Mouse (Mus musculus) heart, postnatal 25 days (tissue): ENCODE measurements at regions not wholly inside any gene's neighbourhood (a gene's known extent, or its start where the extent isn't known, plus 50 kb on each side); places are given as distances from the start of the nearest gene placed in this dataset.

Experiments
- DNase-seq: peaks from one replicate; pipeline ENCODE4 v3.0.0; 2022; ENCODE audit warnings: low spot score
- intact Hi-C: fragments of 180-260 bp; cut with DNase I; formaldehyde crosslinking; loops from one replicate; pipeline ENCODE4 v1.15.1; 2025

DNA sequence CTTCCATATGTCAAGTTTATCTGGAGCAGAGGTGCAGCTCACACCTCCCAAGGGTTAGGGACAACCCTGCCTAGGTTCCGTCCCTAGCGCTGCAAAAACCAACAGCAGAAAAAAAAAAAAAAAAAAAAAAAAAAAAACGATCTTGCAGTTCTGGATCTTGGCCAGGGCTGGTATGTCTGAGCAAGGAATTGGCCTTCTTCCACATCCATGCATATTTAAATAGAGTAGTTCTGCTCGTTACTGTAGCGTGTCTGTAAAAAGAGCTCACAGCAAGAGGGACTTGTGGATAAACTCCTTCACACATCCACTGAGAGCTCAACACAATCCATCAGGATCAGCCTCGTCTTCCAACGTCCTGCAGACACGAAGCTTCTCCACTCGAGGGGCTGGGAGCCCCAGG lies 639.4 kb upstream of the Adam5 start:
- no peak for DNase-seq
- intact Hi-C loops, result no loop called here

DNA sequence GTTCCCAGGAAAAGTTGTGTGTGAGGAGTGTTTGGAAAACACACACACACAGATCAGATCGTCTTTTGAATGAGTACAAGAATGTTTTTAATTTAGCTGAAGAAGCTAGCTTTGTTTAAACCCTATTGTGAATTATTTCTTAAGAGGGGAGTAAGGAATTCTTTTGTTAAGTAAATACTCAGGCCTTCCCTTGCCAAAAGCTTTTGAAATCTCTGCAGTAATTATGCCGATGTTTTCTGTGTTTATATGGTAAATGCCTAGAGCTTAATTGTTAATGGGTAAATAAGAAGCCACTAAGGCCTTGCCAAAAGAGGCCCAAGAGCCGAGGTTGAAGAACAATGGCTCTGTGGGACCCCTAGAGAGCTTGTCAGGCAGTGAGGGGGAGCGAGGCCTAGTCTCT lies 638.3 kb upstream of the Adam5 start:
- no peak for DNase-seq
- intact Hi-C loops, result no loop called here

DNA sequence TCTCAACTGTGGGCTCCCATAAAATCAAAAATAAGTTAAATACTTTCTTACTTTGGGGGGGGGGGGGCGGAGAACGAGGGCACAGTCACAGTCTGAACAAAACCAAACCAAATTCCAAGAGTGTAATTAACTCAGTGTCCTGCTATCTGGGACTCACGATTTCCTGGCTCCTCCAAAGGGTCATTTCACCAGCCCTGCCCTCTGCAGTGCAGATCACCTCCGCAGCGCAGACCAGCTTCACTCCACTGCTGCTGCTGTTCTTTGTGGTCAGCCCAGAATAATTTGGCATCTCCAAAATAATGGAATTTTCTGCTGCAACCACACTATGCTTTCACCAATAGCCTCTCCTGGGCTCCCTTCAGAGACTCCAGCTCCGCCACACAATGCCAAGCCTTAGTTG lies 631.5 kb upstream of the Adam5 start:
- intact Hi-C loops, result no loop called here

DNA sequence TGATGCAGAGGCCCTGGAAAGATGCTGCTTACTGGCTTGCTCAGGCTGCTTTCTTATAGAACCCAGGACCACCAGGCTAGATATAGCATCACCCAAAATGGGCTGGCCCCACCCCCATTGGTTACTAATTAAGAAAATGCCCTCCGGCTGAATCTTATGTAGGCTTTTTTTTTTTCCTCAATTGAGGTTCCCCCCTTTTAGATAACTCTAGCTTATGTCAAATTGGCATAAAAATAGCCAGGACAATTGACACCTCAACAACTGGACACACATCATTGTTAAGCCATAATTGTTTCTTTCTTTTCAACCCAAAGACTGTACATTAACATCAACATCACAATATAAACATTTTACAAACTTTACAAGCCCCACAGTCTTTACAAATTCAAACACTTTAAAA lies 630.8 kb upstream of the Adam5 start:
- intact Hi-C loops, result no loop called here
- no peak for DNase-seq

More for the DNA sequence above, 631.5 kb upstream of the Adam5 start:
- DNase-seq, result no peak

DNA sequence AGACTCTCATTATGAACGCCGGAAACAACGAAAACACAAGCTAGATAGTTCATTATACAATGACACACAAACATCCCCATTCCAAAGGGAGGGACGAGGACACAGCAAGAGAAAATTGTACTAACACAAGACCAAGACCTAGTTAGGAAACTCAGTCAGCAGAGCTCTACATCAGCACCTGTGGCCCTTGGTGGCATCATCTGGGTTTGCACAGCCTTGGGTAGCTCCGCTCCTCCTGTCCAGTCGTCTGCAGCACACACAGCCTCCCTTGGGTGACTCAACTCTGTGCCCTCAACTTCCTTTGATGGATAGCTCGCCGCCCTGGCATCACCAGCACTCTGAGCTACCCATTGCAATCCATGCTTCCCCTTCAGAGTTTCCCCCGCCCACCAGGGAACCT lies 629.7 kb upstream of the Adam5 start:
- no peak for DNase-seq
- intact Hi-C loops, result no loop called here

DNA sequence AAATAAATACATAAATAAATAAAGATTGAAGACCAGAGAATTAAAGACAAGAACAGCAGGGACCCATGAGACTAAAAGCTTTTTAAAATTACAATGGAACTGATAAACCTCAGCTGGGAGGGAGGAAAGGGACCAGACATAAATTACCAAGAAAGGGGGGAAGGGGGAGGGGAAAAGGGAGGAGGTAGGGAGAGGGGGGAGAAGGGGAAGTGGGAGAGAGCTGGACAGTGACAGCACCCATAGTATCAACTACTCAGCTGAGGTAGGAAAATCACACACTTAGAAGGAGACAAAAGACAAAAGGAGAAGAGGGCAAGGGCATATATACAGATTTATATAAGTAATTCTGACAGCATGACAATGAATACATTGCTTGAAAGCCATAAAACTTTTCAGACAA lies 626.4 kb upstream of the Adam5 start:
- intact Hi-C loops, result no loop called here
- DNase-seq, result no peak

DNA sequence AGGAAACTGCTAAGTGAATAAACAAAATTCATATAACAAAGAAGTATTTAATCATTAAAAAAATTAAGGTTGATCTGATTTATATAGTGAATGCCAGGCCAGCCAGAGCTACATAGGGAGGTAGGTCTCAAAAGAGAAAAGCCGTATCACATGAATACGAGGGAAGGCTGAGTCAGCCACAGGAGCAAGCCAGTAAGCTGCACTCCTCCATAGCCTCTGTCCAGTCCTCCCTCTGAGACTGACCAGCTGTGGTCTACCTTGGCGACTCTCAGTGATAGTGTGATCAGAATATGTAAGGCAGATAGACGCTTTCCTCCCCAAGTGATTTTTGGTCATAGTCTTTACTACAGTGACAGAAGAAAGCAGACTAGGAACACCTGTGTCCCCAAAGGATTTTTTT lies 625.4 kb upstream of the Adam5 start:
- intact Hi-C loops, result no loop called here

DNA sequence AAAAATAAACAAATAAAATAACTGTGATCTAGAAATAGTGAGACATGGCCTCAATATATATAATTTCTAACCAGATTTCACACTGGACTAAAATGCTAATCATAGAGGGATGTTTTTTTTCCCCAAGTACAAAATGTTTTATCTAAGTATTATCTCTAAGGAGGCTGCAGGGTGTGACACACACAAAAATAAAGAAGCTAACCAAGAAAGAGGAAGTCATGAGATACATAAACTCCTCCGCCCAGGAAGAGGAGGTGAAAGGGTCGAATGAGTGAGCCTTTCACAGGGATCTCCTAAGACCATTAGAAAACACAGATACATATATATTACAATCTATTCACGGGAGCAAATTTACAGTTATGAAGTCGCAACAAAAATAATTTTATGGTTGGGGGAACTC lies 623.7 kb upstream of the Adam5 start:
- DNase-seq, result no peak
- intact Hi-C loops, result no loop called here

More for the DNA sequence above, 625.4 kb upstream of the Adam5 start:
- no peak for DNase-seq

DNA sequence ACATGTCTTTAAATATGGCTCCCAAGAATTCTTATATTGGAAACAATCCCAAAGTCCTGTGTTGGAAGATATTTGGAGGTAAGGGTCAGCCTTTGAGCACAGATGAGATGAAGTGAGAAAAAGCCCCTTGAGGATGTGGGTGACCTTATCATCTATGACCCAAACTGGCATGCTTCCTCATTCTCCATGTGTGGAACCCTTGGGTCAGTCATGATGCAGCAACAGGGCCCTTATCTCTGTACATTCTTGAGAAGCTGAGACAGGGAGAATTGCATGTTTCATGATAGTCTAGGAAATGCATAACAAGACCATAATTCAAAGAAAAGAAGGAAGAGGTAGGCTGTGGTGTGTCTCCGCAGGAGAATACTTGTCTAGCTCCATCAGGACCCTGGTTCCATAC lies 621.8 kb upstream of the Adam5 start:
- no peak for DNase-seq
- intact Hi-C loops, result no loop called here

DNA sequence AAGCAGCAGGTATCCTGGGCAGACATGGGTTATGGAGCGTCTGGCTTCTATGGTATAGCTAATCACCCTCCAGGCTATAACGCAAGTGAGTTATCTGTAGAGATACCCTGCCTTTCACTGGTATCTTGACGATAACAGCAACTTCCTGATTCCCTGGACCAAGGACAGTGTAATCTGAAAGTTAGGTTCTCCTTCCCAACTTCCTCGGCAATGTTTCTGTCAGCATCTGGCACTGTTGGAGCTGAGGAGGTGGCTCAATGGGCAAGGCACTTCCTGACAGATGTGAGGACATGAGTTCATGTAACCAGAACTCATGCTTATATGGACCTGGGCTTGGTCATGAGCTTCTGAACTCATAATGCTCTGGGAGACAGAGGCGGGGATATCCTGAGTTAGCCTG lies 620.9 kb upstream of the Adam5 start:
- intact Hi-C loops, result no loop called here
- DNase-seq, result no peak

DNA sequence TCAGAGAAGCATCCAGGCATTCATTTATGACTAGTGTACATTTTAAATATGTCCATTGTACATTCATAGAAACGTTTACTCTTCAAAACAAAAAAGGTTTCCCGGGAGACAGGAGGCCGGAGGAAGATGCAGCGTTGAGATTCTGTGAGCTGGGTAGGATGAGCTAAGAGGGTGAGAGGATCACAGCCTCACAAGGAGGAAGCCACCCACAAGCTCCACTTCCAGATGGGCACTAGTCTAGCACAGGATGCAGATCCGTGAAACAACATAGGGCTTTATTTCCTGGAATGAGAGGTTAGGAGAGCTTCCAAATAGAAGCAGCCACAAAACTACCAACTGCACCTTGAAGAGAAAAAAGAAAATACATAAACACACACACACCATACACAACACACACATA lies 619.4 kb upstream of the Adam5 start:
- intact Hi-C loops, result no loop called here

DNA sequence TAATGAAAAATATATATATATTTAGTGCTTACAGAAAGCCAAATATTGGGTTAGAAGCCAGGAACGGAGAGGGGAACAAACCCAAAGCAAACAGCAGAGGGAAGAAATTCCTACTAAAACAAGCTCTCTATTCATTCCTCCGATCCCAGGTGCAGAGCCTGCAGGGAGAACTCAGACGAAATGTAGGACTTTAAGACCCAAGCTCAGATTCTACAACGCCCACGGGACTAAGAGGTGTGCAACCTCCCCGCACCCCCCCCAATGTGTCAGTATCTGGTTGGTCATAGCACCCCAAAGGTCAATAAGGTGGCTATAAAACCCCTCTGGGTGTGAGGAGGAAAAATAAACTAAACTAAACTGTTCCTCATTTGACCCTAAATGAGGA lies 616.9 kb upstream of the Adam5 start:
- intact Hi-C loops, result no loop called here
- no peak for DNase-seq

More for the DNA sequence above, 619.4 kb upstream of the Adam5 start:
- no peak for DNase-seq

DNA sequence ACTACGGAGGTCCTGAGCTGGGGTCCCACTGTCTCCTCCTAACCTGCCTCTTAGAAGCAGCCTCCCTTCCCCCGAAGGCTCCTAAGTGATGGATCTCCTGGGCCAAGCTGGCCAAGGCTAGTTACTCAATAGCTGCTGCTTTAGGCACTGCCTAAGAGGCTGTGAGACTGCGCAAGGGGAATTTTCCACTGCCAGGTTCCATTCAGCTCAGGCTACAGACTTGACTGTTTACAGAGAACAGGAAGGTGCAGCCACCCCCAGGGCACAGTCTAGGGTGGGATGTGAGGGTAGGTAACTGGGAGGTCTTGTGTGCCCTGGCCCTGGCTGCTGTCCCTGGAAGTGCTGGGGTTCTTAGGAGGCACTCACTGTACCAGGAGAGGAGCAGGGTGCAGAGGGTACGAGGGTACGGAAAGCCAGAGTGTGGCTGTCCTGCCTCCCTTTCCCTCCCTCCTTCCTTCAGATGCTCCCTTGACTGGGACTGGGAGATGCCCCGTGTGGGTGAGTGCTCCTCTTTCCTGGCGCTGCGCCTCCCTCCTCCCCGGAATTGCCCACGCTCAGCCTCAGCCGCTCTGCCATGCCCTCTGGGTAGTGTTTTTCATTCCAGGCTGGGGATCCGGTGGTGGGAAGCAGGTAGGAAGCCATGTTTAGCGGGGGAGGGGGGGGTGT lies 616.4 kb upstream of the Adam5 start:
- intact Hi-C loops, result no loop called here
- peak; percentile 24 for DNase-seq

DNA sequence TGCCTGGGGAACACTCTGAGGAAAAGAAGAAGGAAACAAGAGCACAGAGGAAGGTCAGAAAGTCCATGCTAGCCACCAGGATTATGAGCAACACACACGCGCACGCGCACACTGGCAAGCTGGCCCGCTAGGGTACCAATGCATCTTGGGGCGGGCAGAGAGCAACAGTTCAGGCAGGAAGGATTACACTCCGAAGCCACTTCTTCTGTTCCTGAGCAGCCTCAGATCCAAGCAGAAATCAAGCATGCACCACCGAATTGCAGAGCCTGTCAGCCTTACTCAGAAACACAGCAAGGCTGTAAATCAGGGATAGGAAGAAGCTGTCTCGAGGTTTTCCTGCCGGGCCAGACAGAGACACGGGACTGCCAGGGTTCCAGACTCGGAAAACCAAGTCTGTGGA lies 615.8 kb upstream of the Adam5 start:
- intact Hi-C loops, result no loop called here
- no peak for DNase-seq

DNA sequence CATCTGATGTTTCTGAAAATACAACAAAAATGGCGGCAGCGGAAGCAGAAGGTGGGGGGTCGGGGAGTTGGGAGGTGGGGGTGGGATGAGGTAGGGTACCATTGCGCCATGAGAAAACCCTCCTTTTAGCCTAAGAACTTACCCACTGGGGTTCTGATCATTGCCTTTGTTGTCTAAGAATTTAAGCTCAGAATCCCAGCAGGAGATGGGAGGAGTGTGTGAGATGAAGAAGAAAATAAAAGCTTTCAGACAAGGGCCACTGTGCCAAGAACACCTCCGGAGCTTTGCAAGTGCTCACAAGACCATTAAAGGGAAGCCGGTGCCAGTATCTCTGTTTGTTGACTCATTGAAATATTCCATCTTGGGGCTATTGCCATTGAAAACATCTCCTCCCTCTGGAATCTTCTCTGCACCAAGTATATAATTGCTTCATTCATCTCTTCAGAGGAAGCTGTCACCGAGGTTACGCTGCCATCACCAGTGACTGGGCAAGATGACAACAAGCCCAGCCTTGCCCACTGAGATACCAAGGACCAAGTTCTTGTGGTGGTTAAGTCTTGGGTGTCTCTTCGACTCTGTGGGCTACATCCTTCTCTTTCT lies 614.0 kb upstream of the Adam5 start:
- intact Hi-C loops, result no loop called here
- no peak for DNase-seq

DNA sequence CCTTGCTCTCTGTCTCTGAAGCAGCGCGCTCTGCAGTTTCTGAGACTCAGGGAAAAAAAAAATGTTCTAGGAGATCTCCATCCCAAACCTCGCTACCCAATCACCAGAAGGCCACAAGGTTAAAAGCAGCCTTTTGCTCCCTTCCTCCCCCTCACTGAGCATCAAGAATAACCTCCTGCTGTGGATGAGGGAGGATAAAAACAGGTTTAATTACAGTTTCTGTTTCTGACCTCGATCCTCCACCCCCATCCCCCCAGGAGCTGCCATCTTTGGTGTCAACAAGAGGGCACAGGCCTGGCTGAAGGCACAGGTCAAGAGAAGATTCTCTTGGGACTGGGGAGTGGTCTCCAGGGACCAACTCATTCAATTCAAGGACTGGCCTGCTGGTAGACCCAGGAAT lies 613.0 kb upstream of the Adam5 start:
- intact Hi-C loops, result no loop called here
- DNase-seq, result no peak

DNA sequence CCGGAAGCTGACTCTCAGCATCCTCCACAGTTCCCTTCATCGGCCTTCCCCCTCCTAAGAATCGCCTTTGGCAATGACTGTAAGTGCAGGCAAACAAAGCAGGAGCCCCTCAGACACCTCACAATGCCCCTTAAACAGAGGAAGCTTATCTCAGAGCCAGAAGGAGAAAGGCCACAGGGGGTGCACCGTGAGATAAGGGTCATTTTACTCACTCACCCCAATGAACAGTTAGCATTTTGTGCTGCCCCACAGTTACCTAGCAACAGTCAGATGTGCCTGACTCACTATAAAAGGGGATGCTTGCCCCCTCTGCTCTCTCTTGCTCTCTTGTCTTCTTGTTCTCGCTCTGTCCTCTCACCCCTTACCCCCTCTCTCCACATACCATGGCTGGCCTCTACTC lies 606.4 kb upstream of the Adam5 start:
- intact Hi-C loops, result no loop called here
- DNase-seq, result no peak

DNA sequence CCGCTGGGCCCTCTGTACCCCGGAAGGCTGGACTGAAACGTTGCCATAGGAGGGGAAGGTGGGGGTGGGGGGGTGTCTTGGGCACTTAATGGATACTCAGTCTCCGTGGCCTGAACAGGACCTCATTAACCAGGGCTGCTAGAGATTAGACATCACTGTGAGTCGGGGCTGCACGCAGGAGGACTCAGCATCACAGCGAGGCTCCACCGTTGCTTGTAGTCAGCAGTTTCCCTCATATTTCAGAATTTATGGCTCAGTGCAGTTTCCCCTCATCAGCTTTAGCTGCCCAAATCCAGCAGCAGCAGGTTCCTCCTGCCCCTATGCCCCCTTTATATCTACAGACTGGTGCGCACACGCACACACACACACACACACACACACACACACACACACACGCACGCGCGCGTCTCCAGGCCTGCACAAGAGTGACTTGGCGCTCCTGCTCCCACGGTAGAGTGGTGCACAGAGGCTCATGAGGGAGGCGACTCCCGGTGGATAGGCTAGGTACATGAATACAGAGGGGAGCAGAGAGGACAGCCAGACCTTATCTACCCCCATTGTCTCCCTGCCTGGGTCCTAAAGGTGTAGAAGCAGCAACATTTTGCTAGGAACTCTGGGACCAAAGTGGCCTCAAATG lies 605.8 kb upstream of the Adam5 start:
- no peak for DNase-seq
- intact Hi-C loops, result no loop called here

DNA sequence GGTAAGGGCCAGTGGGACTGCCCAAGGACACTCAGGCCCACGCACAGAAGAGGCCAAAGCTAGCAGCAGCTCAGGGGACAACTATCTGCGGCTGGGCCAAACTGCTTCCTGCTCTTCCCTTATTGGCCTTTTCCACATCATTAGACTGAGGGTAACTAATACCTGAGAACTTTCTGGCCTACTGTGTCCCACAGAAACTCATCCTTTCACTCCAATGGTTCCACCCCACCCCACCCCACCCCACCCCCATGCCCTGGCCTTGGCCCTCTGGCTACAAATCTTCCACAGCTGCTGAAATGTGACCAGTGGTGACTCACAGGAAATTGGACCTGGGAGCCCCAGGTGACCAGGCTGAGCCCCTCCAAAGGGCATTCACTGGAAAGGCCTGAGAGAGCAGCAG lies 604.6 kb upstream of the Adam5 start:
- intact Hi-C loops, result no loop called here
- DNase-seq, result no peak

DNA sequence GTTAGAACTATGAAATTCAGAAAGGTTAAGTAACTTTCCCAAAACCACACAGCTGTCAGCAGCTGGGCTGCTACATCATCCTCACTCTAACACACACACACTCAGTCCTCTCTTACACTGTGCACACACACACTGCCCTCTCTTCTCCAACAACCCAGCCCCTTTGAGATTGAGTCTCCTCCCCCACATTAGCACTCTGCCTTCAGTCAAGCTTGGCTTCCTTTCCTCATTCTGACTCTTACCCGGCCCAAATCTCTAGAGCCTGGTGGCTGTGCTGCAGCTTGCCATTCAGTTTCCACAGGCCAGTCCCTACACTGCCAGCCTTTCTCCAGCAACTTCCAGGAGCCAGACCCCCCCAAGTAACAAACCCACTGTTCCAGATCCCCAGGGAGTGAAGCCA lies 602.0 kb upstream of the Adam5 start:
- intact Hi-C loops, result no loop called here
- DNase-seq, result no peak

DNA sequence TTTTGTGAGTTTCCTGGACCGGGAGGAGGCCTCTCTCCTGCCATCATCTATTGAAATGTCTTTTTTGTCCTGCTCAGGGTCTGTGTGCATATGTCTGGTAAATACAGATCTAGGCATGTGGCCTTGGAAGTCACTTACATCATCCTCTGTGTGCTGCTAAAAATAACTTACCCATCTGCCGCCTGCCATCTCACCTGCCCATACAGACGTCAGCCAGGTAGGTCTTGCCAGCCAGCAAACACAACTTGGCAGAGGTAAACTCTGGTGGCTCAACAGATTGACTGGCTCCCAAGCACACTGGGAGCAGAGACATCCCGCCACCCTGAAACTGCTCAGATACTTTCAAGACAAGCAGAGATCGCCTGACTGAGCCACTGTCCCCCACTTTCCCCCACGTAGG lies 597.3 kb upstream of the Adam5 start:
- DNase-seq, result no peak
- intact Hi-C loops, result no loop called here

DNA sequence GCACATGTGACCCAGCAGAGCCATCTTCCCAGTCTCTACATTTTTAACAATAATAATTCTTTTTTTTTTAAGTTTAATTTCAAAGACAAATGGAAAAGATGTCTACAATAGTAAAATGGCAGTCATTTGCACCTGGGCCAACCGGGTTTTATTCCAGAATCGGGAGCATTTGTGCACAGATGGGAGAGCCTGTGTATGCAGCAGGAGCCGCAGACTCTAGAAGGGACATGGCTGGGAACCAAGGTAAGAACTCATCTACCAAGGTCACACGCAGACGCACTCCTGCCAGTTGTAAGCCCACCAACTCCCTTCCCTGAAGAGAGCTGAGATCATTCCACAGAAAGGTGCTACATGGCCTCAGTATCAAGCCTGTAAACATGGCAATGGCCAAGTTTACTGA lies 586.4 kb upstream of the Adam5 start:
- intact Hi-C loops, result no loop called here
- no peak for DNase-seq
